Mouse (Mus musculus) layer of hippocampus, adult 6 months (tissue): ENCODE data around the gene Vmn1r118. TPM values are rescaled to one million over a fixed set of nuclear protein-coding genes. Genes with fewer than 3 reads are reported as not detected.

Source experiments
- long read RNA-seq, 2 experiments: library from polyadenylated mRNA; unstranded; transcript quantifications; one replicate each; pipeline ENCODE4 v2.0.0; 2019 to 2020
- polyA plus RNA-seq: library from polyadenylated mRNA; unstranded; fragments of <200 nt; fragmentation: Nextera tagmentation; gene quantifications from 2 replicates; pipeline ENCODE4 v1.2.3, GENCODE M21; 2021

Gene Vmn1r118
- polyA plus RNA-seq = not detected in 2 replicates
- long read RNA-seq, experiment 1 = 0 reads
- long read RNA-seq, experiment 2 = 0 reads

GRCm38 (mm10) chr7:20912247-20912646 is at the start of gene Vmn1r118:
TSS of gene Vmn1r118 (minus strand) at chr7:20912347.

GRCm38 (mm10) chr7:20884021-20884420 is 28.1 kb downstream of the Vmn1r118 start, which contains the start of gene Vmn1r117:
TSS of gene Vmn1r117 (minus strand) at chr7:20884121.

GRCm38 (mm10) chr7:20871956-20872355 is 40.2 kb downstream of the Vmn1r118 start, which contains the start of gene Vmn1r116:
TSS of gene Vmn1r116 (plus strand) at chr7:20872256.

Other genes with a start within 250 kb of the Vmn1r118 start
- gene Vmn1r107, start 243.4 kb downstream of the Vmn1r118 start, polyA plus RNA-seq = not detected in 2 replicates
- gene Vmn1r111, start 209.1 kb downstream of the Vmn1r118 start, polyA plus RNA-seq = not detected in 2 replicates
- not detected in 2 replicates for gene Gm10668, start 181.7 kb downstream of the Vmn1r118 start, polyA plus RNA-seq
- gene Vmn1r112, start 141.2 kb downstream of the Vmn1r118 start, polyA plus RNA-seq = not detected in 2 replicates
- gene Vmn1r113, start 125.1 kb downstream of the Vmn1r118 start, polyA plus RNA-seq = not detected in 2 replicates
- not detected in 2 replicates for gene Vmn1r114, start 100.2 kb downstream of the Vmn1r118 start, polyA plus RNA-seq
- not detected in 2 replicates for gene Vmn1r115, start 67.4 kb downstream of the Vmn1r118 start, polyA plus RNA-seq
- not detected in 2 replicates for gene Vmn1r116, start 40.1 kb downstream of the Vmn1r118 start, polyA plus RNA-seq
- gene Vmn1r117, start 28.2 kb downstream of the Vmn1r118 start, polyA plus RNA-seq = not detected in 2 replicates
- gene Vmn1r119, start 100.1 kb upstream of the Vmn1r118 start, polyA plus RNA-seq = not detected in 2 replicates
- gene Vmn1r120, start 141.4 kb upstream of the Vmn1r118 start, polyA plus RNA-seq = not detected in 2 replicates
- not detected in 2 replicates for gene Vmn1r121, start 186.2 kb upstream of the Vmn1r118 start, polyA plus RNA-seq
- not detected in 2 replicates for gene Vmn1r122, start 221.8 kb upstream of the Vmn1r118 start, polyA plus RNA-seq
- gene Vmn1r123, start 249.8 kb upstream of the Vmn1r118 start, polyA plus RNA-seq = not detected in 2 replicates